8 mouse cellular contexts compared by ENCODE assay signal in the genomic region with DNA sequence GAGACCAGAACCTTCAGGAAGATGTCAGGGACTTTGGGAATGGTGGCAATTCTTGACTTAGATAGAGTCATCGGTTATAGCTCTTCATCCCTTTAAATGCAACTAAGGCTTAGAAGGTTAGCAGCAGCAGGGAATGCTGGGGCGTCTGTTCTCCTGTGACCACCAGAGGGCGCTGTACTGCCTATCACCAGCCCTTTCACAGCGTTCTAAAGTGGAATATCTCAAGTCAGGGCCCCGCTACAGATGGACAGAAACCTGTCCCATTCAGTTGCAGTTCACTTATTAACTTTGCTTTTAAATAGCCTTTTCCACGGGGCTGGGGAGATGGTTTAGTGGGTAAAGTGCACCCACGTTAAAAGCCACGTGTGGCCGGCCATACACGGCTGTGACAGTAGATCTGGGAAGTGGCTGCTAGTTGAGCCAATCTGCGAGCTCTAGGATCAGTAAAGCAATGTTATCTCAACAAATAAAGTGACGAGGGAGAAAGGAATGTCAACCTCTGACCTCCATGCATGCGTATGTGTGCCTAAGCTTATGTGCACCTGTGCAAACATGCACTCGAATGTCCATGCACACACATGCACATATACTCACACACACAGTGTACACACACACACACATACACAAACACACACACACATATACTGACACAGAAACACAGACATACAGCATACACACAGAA.
A peak's percentile ranks its signal among the peaks of the same experiment; 100 is the strongest.
DNase-seq lines count a peak whose midpoint lies in the region; ATAC-seq and TF ChIP-seq lines count a peak whose summit lies in the region.

No protein-coding gene starts in this region.

- H3K9me3 ChIP-seq in neural tube, embryonic 15.5 days (replicated peaks) = no peaks in the 10 kb centered on the region
- H3K9me3 ChIP-seq in forebrain, embryonic 16.5 days (ENCODE audit: control insufficient read depth, low read length) = no peaks in the 10 kb centered on the region
- no peaks in the 10 kb centered on the region for H3K9me3 ChIP-seq in kidney, postnatal 0 days (replicated peaks; ENCODE audit: low read length)
- H3K9me3 ChIP-seq in liver, embryonic 11.5 days (ENCODE audit: control insufficient read depth, low read length) = no peaks in the 10 kb centered on the region

- H3K36me3 ChIP-seq in neural tube, embryonic 15.5 days = no peaks in the 10 kb centered on the region; the same call in 1 of the 2 replicates
- no peaks in the 10 kb centered on the region for H3K36me3 ChIP-seq in forebrain, embryonic 16.5 days (ENCODE audit: control insufficient read depth, insufficient read depth)
- H3K36me3 ChIP-seq in kidney, postnatal 0 days (ENCODE audit: insufficient read depth, low read length) = no peaks in the 10 kb centered on the region
- no peaks in the 10 kb centered on the region for H3K36me3 ChIP-seq in liver, embryonic 11.5 days (ENCODE audit: control insufficient read depth, insufficient read depth, low read length)

- TF ChIP-seq CTCF in kidney, postnatal 0 days (IDR thresholded peaks at IDR 0.05; ENCODE audit: low read depth) = peak; percentile 80

- H3K9ac ChIP-seq in neural tube, embryonic 15.5 days (replicated peaks) = no peak overlapping the region
- H3K9ac ChIP-seq in forebrain, embryonic 16.5 days (replicated peaks; ENCODE audit: low read depth, low read length) = no peak overlapping the region
- no peak overlapping the region for H3K9ac ChIP-seq in kidney, postnatal 0 days (ENCODE audit: low read depth, low read length)
- H3K9ac ChIP-seq in liver, embryonic 11.5 days (ENCODE audit: low read depth, low read length) = no peak overlapping the region

- H3K4me3 ChIP-seq in neural tube, embryonic 15.5 days (replicated peaks) = no peak overlapping the region
- H3K4me3 ChIP-seq in forebrain, embryonic 16.5 days (replicated peaks; ENCODE audit: low read length) = no peak overlapping the region
- no peak overlapping the region for H3K4me3 ChIP-seq in kidney, postnatal 0 days (replicated peaks; ENCODE audit: low read depth, low read length)
- H3K4me3 ChIP-seq in liver, embryonic 11.5 days (ENCODE audit: low read depth, low read length) = no peak overlapping the region

- peaks cover 2% of the 10 kb centered on the region for H3K4me1 ChIP-seq in neural tube, embryonic 15.5 days
- no peaks in the 10 kb centered on the region for H3K4me1 ChIP-seq in forebrain, embryonic 16.5 days (replicated peaks; ENCODE audit: control insufficient read depth, insufficient read depth, low read length)
- H3K4me1 ChIP-seq in kidney, postnatal 0 days (replicated peaks; ENCODE audit: insufficient read depth, low read length) = no peaks in the 10 kb centered on the region
- no peaks in the 10 kb centered on the region; the same call in 1 of the 2 replicates for H3K4me1 ChIP-seq in liver, embryonic 11.5 days (replicated peaks; ENCODE audit: control insufficient read depth, insufficient read depth, low read length)

- WGBS in neural tube, embryonic 15.5 days = 52% methylated on average over 14 of the region's 14 CpGs
- 59% methylated on average over 14 of the region's 14 CpGs for WGBS in forebrain, embryonic 16.5 days
- 37% methylated on average over 14 of the region's 14 CpGs for WGBS in kidney, postnatal 0 days
- WGBS in liver, embryonic 11.5 days = 51% methylated on average over 14 of the region's 14 CpGs

- H3K27ac ChIP-seq in neural tube, embryonic 15.5 days (replicated peaks) = no peak overlapping the region
- H3K27ac ChIP-seq in forebrain, embryonic 16.5 days (ENCODE audit: low read length) = no peak overlapping the region
- no peak overlapping the region for H3K27ac ChIP-seq in kidney, postnatal 0 days
- H3K27ac ChIP-seq in liver, embryonic 11.5 days (ENCODE audit: low read depth, low read length) = no peak overlapping the region

- no peaks in the 10 kb centered on the region for H3K27me3 ChIP-seq in neural tube, embryonic 15.5 days (replicated peaks)
- no peaks in the 10 kb centered on the region for H3K27me3 ChIP-seq in forebrain, embryonic 16.5 days (replicated peaks; ENCODE audit: control insufficient read depth, insufficient read depth, low read length)
- no peaks in the 10 kb centered on the region for H3K27me3 ChIP-seq in kidney, postnatal 0 days (ENCODE audit: insufficient read depth, low read length)
- H3K27me3 ChIP-seq in liver, embryonic 11.5 days (replicated peaks; ENCODE audit: control insufficient read depth, insufficient read depth, low read length) = no peaks in the 10 kb centered on the region

- peak; percentile 62 for DNase-seq in neural tube, embryonic 10.5 days (ENCODE audit: extremely low spot score, low spot score)
- peak; percentile 9 for DNase-seq in c-Kit-negative CD71-positive TER-119-positive erythroid progenitor cells, embryonic 14.5 days (ENCODE audit: low read depth, low spot score)
- DNase-seq in kidney, postnatal 0 days (ENCODE audit: low spot score) = peak; percentile 82
- peak; percentile 37 for DNase-seq in liver, embryonic 11.5 days (ENCODE audit: low spot score)
- peak; percentile 49 for DNase-seq in ovary, postnatal 36 days (ENCODE audit: low spot score)
- peak; percentile 62 for DNase-seq in thymus, postnatal 14 days

- H3K4me2 ChIP-seq in neural tube, embryonic 15.5 days = no peak overlapping the region
- H3K4me2 ChIP-seq in forebrain, embryonic 16.5 days (ENCODE audit: low read length) = no peak overlapping the region
- no peak overlapping the region for H3K4me2 ChIP-seq in kidney, postnatal 0 days (ENCODE audit: low read length)
- H3K4me2 ChIP-seq in liver, embryonic 11.5 days = no peak overlapping the region

- no peak for ATAC-seq in neural tube, embryonic 15.5 days (ENCODE audit: low FRiP score)
- 0 out of 2 replicates have a peak, but pooled peaks have one; percentile 38 for ATAC-seq in forebrain, embryonic 16.5 days
- no peak for ATAC-seq in kidney, postnatal 0 days (replicated peaks; ENCODE audit: low FRiP score, low read depth)
- peak; percentile 43; the same call in 1 of the 2 replicates for ATAC-seq in liver, embryonic 11.5 days (replicated peaks; ENCODE audit: low FRiP score)

Comparison
In these comparisons a context has a peak if more than half of its experiments do, and no peak if none do; other contexts are left out.
1. DNase-seq: peak in every context shown above with its lines; median percentile 82 in kidney, postnatal 0 days; 62 in neural tube, embryonic 10.5 days; 62 in thymus, postnatal 14 days; 49 in ovary, postnatal 36 days; 37 in liver, embryonic 11.5 days; 9 in c-Kit-negative CD71-positive TER-119-positive erythroid progenitor cells, embryonic 14.5 days.
2. ATAC-seq: peak in forebrain, embryonic 16.5 days (single experiment) and liver, embryonic 11.5 days (single experiment); none in neural tube, embryonic 15.5 days (single experiment) and kidney, postnatal 0 days (single experiment).